Mouse (Mus musculus) testis, adult 2 months (tissue): Measurements from ENCODE around the gene Ctla4.

ENCODE experiments used
- CTCF ChIP-seq: fragments of 200-500 bp; IDR thresholded peaks from 2 replicates; pipeline ENCODE4 v1.5.1; 2012; ENCODE audit warnings: low read depth, mild to moderate bottlenecking, inconsistent platforms, low read length, moderate library complexity; ENCODE audit not compliant: control insufficient read depth, insufficient read depth, insufficient replicate concordance
- POLR2A ChIP-seq: fragments of 200-500 bp; IDR thresholded peaks from 2 replicates; pipeline ENCODE4 v1.6.1; 2012; ENCODE audit warnings: low read depth, mild to moderate bottlenecking, inconsistent platforms, low read length, moderate library complexity; ENCODE audit not compliant: control insufficient read depth

GRCm38 (mm10) chr1:60959246-60959645 is 72.4 kb downstream of the Ctla4 start:
- no peak for TF ChIP-seq POLR2A
- TF ChIP-seq CTCF, result no peak
